Mouse (Mus musculus) bone marrow macrophage, adult 2 months (primary cell): ENCODE measurements at regions not wholly inside any gene's neighbourhood (a gene's known extent, or its start where the extent isn't known, plus 50 kb on each side); places are given as distances from the start of the nearest gene placed in this dataset.

Experiments used
- CTCF ChIP-seq: IDR thresholded peaks from 2 replicates; pipeline ENCODE4 v1.5.1; 2012; ENCODE audit warnings: low read depth, mild to moderate bottlenecking, low read length, moderate library complexity
- POLR2A ChIP-seq: IDR thresholded peaks from 2 replicates; pipeline ENCODE4 v1.6.1; 2012; ENCODE audit warnings: mild to moderate bottlenecking, low read depth, low read length, borderline replicate concordance

DNA sequence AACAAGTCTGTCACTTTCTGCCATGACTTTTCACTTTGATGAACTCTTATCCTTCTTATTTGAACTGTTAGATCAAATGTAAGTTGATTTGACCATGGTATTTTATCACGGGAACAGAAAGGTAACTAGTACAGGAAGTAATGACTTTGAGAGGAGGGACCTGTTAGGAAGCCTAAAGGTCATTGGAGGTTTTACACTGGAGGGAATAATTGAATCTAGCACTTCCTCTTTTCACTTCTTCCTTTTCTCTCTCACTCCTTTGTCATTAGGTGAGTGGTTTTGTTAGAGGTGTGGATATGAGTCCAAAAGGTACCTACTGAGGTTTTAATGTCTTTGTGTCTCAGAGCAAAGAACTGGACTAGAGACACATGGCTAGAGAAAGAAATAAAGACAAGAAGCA, 255.0 kb upstream of the Nrp1 start:
- no peak for TF ChIP-seq POLR2A
- no peak for TF ChIP-seq CTCF
